Mouse (Mus musculus): Measurements from ENCODE around the gene Mxd1.

Mxd1 gene

DNA sequence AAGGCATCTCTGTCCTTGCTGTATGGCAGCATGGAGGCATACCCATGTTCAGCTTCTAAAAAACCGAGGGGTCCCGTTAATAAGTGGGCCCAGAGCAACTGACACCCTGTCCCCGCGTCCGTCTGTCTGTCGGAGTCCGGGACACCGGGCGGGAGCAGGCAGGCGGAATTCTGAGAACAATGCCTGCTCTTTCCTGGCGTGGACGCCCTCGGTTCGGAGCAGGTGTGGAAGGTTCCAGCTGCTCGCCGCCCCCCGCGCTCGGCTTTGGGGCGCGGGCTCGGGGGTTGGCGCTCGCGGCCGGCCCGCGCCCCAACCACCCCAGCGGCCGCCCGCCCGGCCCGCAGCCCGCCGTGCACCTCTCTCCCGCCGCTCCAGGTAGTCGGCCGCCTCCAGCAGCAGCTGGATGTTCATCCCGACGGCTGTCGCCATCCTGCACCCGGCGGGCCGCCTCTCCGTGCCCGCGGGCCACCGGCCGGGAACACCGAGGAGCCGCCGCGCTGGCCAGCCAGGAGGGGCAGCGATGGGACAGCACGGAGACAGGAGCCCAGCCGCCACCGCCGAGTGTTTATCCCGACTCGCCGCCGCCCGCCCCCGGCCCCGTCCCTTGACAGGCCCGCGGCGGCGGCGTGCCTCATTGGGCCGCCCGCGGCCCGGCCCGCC lies at the start of gene Mxd1:
Gene Mxd1 (minus strand): TSS at position 582 of the 660 bp plus-strand sequence.
- peak; percentile 11 for DNase-seq (ENCODE audit: low read depth, low spot score)

DNA sequence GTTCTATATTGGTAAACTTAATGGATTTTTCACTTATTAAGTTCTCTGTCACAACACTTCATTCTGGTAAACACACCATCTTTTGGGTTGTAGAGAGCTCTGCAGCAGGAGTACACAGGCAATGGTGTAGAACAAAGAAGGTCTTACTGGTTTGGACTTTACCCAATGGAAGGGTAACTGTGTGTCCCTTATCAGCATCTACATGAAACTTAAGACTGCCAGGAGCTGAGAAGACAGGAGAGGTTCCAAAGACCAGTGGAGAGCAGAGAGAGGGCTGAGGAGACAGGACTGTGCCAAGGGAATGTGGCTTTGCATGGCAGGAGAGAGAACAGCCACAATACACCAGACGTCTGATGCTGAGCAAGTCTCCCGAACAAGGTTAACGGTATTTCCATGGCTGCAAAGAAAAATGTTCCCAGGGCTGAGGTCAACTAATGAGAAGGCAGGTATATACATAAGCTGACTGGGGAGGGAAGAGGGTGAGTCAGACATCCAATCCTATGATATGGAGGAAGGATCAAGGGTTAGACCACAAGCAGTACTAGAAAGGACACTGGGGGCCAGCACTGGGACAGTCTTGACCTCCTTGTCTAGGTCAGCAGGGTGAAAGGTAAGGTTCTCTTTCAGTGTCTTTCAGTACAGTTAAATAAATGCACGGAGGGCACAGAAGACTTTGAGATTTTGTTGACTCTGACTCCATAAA lies 39.3 kb upstream of the Mxd1 start:
- DNase-seq (ENCODE audit: low read depth, low spot score): no peak

GRCm38 (mm10) chr6:86702577-86702976 lies 33.6 kb upstream of the Mxd1 start:
- DNase-seq (ENCODE audit: low read depth, low spot score): no peak

- DNase-seq (ENCODE audit: low read depth, low spot score): no peak
These were observed 28.9 kb upstream of the Mxd1 start for GRCm38 (mm10) chr6:86697903-86698302.

GRCm38 (mm10) chr6:86696213-86696612 lies 27.3 kb upstream of the Mxd1 start:
- no peak for DNase-seq (ENCODE audit: low read depth, low spot score)

DNA sequence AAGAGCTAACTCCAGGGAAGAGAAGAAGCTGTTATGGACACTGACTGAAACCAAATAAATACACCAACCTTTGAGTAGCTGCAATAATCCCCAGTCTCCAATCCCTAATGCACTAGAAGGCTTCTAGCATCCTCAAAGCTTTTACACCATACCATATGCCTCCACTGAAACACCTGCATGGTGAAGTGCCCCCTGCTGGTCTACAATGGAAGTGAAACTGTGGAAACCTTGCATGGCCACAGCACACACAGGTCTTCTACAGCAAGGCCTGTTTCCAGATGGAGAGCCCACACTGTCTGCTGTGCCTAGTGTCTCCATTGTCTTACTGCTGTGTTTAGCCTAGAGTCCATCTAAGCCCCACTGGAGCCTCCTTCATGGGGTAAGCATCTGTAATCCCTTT lies 25.5 kb upstream of the Mxd1 start:
- DNase-seq (ENCODE audit: low read depth, low spot score): peak; percentile 82

- no peak for DNase-seq (ENCODE audit: low read depth, low spot score)
These were observed 20.7 kb upstream of the Mxd1 start for GRCm38 (mm10) chr6:86689671-86690070.

GRCm38 (mm10) chr6:86686971-86687370 lies 18.0 kb upstream of the Mxd1 start:
- peak; percentile 90 for DNase-seq (ENCODE audit: low read depth, low spot score)

- DNase-seq (ENCODE audit: low read depth, low spot score): no peak
These were observed 15.7 kb upstream of the Mxd1 start for GRCm38 (mm10) chr6:86684655-86685011.

GRCm38 (mm10) chr6:86683872-86684654 lies 15.1 kb upstream of the Mxd1 start, which contains the start of gene Snrnp27:
Snrnp27 (minus strand) TSS chr6:86684522.
- DNase-seq (ENCODE audit: low read depth, low spot score): peak; percentile 95

- no peak for DNase-seq (ENCODE audit: low read depth, low spot score)
These were observed 12.3 kb upstream of the Mxd1 start for GRCm38 (mm10) chr6:86681289-86681688.

- DNase-seq (ENCODE audit: low read depth, low spot score): no peak
These were observed 9.4 kb upstream of the Mxd1 start for GRCm38 (mm10) chr6:86678341-86678740.

DNA sequence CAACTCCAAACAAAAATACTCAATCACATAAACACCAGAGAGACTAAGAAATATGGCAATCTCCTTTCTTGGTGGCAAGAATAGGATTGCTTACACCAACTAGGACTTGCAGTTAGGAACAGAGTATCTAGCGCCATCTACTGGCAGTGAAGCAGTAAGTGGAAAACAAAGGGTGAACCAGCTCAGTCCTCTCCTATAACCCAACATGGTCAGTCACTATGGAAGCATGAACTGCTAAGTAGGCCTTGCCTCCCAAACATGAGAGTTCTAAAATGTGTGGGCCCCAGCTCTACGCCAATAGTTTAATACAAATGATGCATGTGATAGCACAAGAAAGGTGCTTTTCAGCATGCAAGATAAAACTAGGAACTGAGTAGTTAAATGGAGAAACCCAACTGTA lies 1.9 kb upstream of the Mxd1 start:
- peak; percentile 93 for DNase-seq (ENCODE audit: low read depth, low spot score)

- peak; percentile 100 for DNase-seq (ENCODE audit: low read depth, low spot score)
These were observed 323 bp upstream of the Mxd1 start for GRCm38 (mm10) chr6:86669240-86669727.

DNA sequence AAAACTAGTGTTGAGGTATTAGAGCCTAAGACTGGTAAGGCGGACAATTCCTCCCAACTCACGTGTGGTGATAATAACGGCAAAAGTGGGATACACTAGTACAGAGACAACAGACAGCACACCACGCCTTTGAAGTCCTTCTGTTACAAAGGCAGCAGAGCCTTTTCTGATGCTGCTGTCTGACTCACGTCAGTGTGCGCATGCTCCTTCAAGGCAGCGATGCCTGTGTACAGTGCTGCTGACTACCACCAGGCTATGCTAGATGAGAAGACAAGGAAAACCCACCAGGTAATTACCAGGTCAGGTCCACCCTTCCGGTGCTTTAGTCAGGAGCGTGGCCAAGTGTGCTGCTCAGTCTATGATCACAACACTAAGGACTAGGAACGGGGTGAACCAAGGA lies 1.9 kb downstream of the Mxd1 start:
- DNase-seq (ENCODE audit: low read depth, low spot score): no peak

DNA sequence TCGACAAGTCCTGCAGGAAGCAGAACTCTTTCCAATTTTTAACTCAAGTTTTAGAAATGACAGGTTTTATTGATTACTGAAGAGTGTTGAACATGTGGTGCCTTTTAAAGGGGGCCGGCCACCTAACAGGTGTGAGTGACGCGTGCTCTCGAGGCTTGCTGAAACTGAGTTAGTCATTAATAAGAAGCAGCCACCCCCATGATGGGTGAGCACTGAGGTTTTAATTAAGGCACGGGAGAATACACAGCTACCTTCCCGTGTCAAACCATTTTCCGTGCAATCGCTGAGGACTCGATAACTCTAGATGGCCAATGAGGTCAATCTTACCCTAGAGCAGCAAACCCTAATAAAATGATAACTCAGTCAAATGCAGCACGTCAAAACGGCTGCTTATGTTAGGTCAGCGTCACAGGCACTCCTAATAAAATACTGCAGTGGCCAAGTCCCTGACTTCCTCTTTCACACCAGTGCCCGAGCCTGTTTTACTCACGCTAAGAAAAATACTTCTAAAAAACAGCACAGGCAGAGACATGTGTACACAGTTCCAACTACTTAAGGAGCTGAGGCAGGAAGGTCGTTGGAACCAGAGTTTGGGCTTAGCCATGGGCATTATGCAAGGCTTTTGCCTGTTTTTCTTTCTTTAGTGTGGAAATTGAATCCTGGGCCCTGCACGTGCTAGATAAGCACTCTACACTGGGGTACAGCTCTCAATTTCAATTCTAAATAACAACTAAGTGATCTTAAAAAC lies 3.2 kb downstream of the Mxd1 start:
- no peak for DNase-seq (ENCODE audit: low read depth, low spot score)

DNA sequence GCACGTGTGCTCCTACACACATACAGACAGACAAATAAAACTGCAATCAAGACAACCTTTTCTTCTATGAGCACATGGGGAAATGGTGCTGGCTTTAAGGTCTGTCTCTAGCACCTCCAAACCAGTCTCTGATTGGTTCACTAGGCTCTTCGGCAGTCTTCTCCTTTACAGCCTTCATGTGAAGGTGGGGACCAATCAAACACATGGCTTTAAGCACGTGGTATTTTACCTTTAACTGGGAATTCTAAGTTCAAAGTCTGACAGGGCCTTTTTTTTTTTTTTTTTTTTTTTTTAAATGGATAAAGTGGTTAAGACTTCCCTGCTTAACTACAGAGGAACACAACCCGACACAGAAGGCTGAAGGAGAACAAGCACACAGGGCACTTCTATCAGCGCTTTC lies 3.9 kb downstream of the Mxd1 start:
- no peak for DNase-seq (ENCODE audit: low read depth, low spot score)

- DNase-seq (ENCODE audit: low read depth, low spot score): no peak
These were observed 8.6 kb downstream of the Mxd1 start for GRCm38 (mm10) chr6:86660161-86660877.

DNA sequence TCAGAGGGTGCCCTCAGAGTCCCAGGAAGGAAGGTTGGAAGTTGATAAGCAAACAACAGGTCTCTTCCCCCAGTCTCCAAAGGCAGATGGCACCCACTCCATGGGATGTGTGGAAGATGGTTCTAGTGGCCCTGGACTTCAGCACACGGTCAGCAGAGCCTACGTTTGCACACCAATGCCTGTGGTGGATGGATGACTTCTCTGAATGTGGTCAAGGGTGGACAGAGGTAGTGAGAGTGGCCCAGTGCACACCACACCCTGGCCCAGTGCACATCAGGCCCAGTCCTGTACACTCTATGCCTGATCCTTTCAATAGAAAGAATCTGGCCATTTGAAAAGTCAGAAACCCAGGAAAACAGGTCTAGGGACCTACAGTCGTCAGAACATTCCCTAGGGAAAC lies 10.5 kb downstream of the Mxd1 start:
- DNase-seq (ENCODE audit: low read depth, low spot score): no peak

DNA sequence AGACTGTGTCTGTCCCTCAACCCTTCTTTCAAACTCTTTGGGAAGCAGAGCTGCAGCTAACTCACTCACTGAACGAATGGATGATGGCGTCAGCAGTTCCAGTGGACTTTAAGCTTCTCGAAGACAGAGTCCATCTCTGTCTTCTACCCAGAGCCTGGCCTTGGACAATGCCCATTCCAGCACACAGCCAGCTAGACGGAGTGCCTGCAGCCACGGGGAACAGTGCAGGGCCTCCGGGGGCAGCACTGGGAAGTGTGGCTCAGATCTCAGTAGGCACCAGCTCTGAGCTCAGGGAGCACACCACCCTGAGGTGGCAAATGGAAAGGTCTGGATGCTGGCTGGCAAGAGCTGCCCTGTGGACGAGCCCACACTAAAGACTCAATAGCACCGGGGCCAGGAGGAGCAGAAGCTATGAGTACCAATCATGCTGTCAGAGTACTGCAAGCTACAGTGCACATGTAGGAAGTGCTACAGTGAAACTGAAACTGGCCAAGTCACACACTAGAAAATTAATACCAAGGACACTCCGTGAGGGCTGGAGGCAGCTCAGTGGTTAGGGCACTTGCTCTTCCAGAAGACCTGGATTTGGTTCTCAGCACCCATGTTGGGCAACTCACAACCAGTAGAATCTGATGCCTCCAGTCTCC lies 14.6 kb downstream of the Mxd1 start:
- DNase-seq (ENCODE audit: low read depth, low spot score): no peak

DNA sequence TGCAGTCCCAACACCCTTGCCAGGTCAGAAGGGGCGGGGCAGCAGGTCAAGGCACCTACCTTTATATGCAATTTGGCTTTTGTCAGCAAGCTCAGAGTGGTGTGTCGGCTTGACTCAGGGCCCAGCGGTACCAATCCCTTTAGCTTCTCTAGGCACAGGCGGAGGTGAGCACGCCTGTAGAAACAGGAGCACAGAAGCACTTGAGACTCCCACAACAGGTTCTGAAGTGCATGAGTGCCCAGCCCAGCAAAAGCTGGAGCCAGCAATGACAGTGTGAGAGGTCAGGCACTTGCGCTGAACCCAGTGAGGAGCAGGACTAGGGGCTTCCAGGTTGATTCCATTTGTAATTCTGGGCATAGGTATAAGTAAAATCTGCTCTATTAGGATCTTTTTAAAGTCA lies 15.9 kb downstream of the Mxd1 start:
- no peak for DNase-seq (ENCODE audit: low read depth, low spot score)

Data from 3T3-L1 (cell line).